Mouse (Mus musculus) CH12.LX (cell line): ENCODE data around the gene Dnajc7. TPM values are rescaled to one million over a fixed set of nuclear protein-coding genes. Genes with fewer than 3 reads are reported as not detected.

Experiments used
- DNase-seq: peaks from one replicate; pipeline ENCODE4 v3.0.0-alpha.2; 2013; ENCODE audit errors: extremely low read depth
- H3K27ac ChIP-seq: 2 replicates; pipeline ENCODE4 v1.5.1; 2012; ENCODE audit warnings: low read depth, mild to moderate bottlenecking, control low read depth, moderate library complexity; ENCODE audit not compliant: insufficient read depth
- H3K27me3 ChIP-seq: replicated peaks from 2 replicates; pipeline ENCODE3; 2012; ENCODE audit warnings: inconsistent platforms
- H3K36me3 ChIP-seq, 2 experiments: replicated peaks in 1 of 2; 2 replicates each; pipeline versions ENCODE3 to v1.6.1; 2012; ENCODE audit warnings: inconsistent platforms in 1 of 2, low read length in 1 of 2, mild to moderate bottlenecking in 1 of 2, mixed read lengths in 1 of 2, moderate library complexity in 1 of 2; ENCODE audit not compliant: control insufficient read depth in 1 of 2, insufficient read depth in 1 of 2
- H3K4me1 ChIP-seq, 2 experiments: 2 replicates each; pipeline ENCODE4 v1.6.1; 2012; ENCODE audit warnings: inconsistent platforms in 1 of 2, moderate library complexity in 1 of 2; ENCODE audit not compliant: insufficient read depth in 2 of 2, control insufficient read depth in 1 of 2
- H3K4me2 ChIP-seq: 2 replicates; pipeline ENCODE4 v1.6.1; 2012; ENCODE audit warnings: low read depth, mild to moderate bottlenecking, control low read depth; ENCODE audit not compliant: poor library complexity, insufficient read depth, severe bottlenecking
- H3K4me3 ChIP-seq, 3 experiments: fragments of 150-350 bp in 1 of 3; sonication (generic) in 1 of 3; replicated peaks in 1 of 3; 2 replicates each; pipeline versions ENCODE3 to v1.5.1; 2011 to 2012; ENCODE audit warnings: low read depth in 2 of 3, low read length in 2 of 3, mild to moderate bottlenecking in 2 of 3, moderate library complexity in 2 of 3, control low read depth in 1 of 3, improper control_type of control experiment in 1 of 3, inconsistent platforms in 1 of 3, mixed read lengths in 1 of 3; ENCODE audit not compliant: poor library complexity in 1 of 3
- H3K79me2 ChIP-seq: replicated peaks from 2 replicates; pipeline ENCODE4 v1.6.1; 2012; ENCODE audit warnings: mild to moderate bottlenecking, moderate library complexity; ENCODE audit not compliant: control insufficient read depth, poor library complexity, insufficient read depth, severe bottlenecking; ENCODE audit errors: extremely low read depth
- H3K9ac ChIP-seq: 2 replicates; pipeline ENCODE4 v1.6.1; 2012; ENCODE audit warnings: low read depth, mild to moderate bottlenecking, control low read depth, moderate library complexity; ENCODE audit not compliant: insufficient read depth
- H3K9me3 ChIP-seq: replicated peaks from 2 replicates; pipeline ENCODE3; 2012; ENCODE audit warnings: low read length, inconsistent platforms, mixed read lengths
- BHLHE40 ChIP-seq: IDR thresholded peaks from 2 replicates; pipeline ENCODE4 v1.6.1; 2011; ENCODE audit warnings: mild to moderate bottlenecking, low read depth, low read length, improper control_type of control experiment
- CHD1 ChIP-seq: IDR thresholded peaks from 2 replicates; pipeline ENCODE4 v1.6.1; 2012; ENCODE audit warnings: low read depth, low read length, improper control_type of control experiment, inconsistent platforms
- CHD2 ChIP-seq: IDR thresholded peaks from 2 replicates; pipeline ENCODE4 v1.6.1; 2011; ENCODE audit warnings: low read length, improper control_type of control experiment
- CTCF ChIP-seq, 2 experiments: IDR thresholded peaks in 1 of 2; conservative IDR thresholded peaks in 1 of 2; 2 replicates each; pipeline ENCODE4 v1.5.1; 2011 to 2012; ENCODE audit warnings: low read depth in 2 of 2, low read length in 2 of 2, improper control_type of control experiment in 1 of 2, inconsistent platforms in 1 of 2, mild to moderate bottlenecking in 1 of 2, moderate library complexity in 1 of 2
- E2F4 ChIP-seq: IDR thresholded peaks from 2 replicates; pipeline ENCODE4 v1.6.1; 2011; ENCODE audit warnings: low read depth, low read length, improper control_type of control experiment; ENCODE audit not compliant: insufficient replicate concordance
- ELF1 ChIP-seq: IDR thresholded peaks from 2 replicates; pipeline ENCODE4 v1.6.1; 2014; ENCODE audit warnings: low read depth, mild to moderate bottlenecking, inconsistent platforms, low read length, improper control_type of control experiment
- EP300 ChIP-seq: IDR thresholded peaks from 2 replicates; pipeline ENCODE4 v1.6.1; 2011; ENCODE audit warnings: low read length, improper control_type of control experiment
- ETS1 ChIP-seq: conservative IDR thresholded peaks from 2 replicates; pipeline ENCODE4 v1.6.1; 2012; ENCODE audit warnings: low read depth, mild to moderate bottlenecking, inconsistent platforms, low read length, improper control_type of control experiment, moderate library complexity
- GABPA ChIP-seq: IDR thresholded peaks from 2 replicates; pipeline ENCODE4 v1.6.1; 2012; ENCODE audit warnings: low read depth, low read length, improper control_type of control experiment, inconsistent platforms; ENCODE audit not compliant: insufficient replicate concordance
- HCFC1 ChIP-seq: IDR thresholded peaks from 2 replicates; pipeline ENCODE4 v1.6.1; 2012; ENCODE audit warnings: low read depth, mild to moderate bottlenecking, inconsistent platforms, low read length, improper control_type of control experiment
- IRF4 ChIP-seq: IDR thresholded peaks from 2 replicates; pipeline ENCODE4 v1.6.1; 2014; ENCODE audit warnings: low read depth, mild to moderate bottlenecking, inconsistent platforms, low read length, improper control_type of control experiment
- JUN ChIP-seq: IDR thresholded peaks from 2 replicates; pipeline ENCODE4 v1.6.1; 2011; ENCODE audit warnings: low read depth, mild to moderate bottlenecking, low read length, improper control_type of control experiment, moderate library complexity; ENCODE audit not compliant: insufficient read depth
- JUND ChIP-seq: conservative IDR thresholded peaks from 2 replicates; pipeline ENCODE4 v1.6.1; 2011; ENCODE audit warnings: low read depth, low read length, improper control_type of control experiment
- KAT2A ChIP-seq: IDR thresholded peaks from 2 replicates; pipeline ENCODE4 v1.6.1; 2012; ENCODE audit warnings: low read length, improper control_type of control experiment, inconsistent platforms; ENCODE audit not compliant: insufficient replicate concordance
- MAFK ChIP-seq: IDR thresholded peaks from 2 replicates; pipeline ENCODE4 v1.6.1; 2011; ENCODE audit warnings: low read length, improper control_type of control experiment; ENCODE audit not compliant: insufficient replicate concordance
- MAX ChIP-seq: IDR thresholded peaks from 2 replicates; pipeline ENCODE4 v1.6.1; 2011; ENCODE audit warnings: low read length, improper control_type of control experiment
- MAZ ChIP-seq: IDR thresholded peaks from 2 replicates; pipeline ENCODE4 v1.6.1; 2012; ENCODE audit warnings: low read depth, mild to moderate bottlenecking, inconsistent platforms, low read length, improper control_type of control experiment, moderate library complexity
- MEF2A ChIP-seq: IDR thresholded peaks from 2 replicates; pipeline ENCODE4 v1.6.1; 2014; ENCODE audit warnings: low read depth, mild to moderate bottlenecking, inconsistent platforms, low read length, improper control_type of control experiment, borderline replicate concordance
- MXI1 ChIP-seq: IDR thresholded peaks from 2 replicates; pipeline ENCODE4 v1.6.1; 2011; ENCODE audit warnings: mild to moderate bottlenecking, low read depth, low read length, improper control_type of control experiment
- MYC ChIP-seq: IDR thresholded peaks from 2 replicates; pipeline ENCODE4 v1.6.1; 2011; ENCODE audit warnings: low read depth, mild to moderate bottlenecking, improper control_type of control experiment, low read length
- NELFE ChIP-seq: IDR thresholded peaks from 2 replicates; pipeline ENCODE4 v1.6.1; 2011; ENCODE audit warnings: low read depth, low read length, improper control_type of control experiment
- NRF1 ChIP-seq: IDR thresholded peaks from 2 replicates; pipeline ENCODE4 v1.6.1; 2014; ENCODE audit warnings: low read depth, mild to moderate bottlenecking, inconsistent platforms, low read length, improper control_type of control experiment, moderate library complexity
- PAX5 ChIP-seq: IDR thresholded peaks from 2 replicates; pipeline ENCODE4 v1.6.1; 2012; ENCODE audit warnings: low read length, inconsistent platforms, mixed read lengths
- POLR2A ChIP-seq: IDR thresholded peaks from 2 replicates; pipeline ENCODE4 v1.6.1; 2011; ENCODE audit warnings: low read depth, mild to moderate bottlenecking, improper control_type of control experiment, low read length
- POLR2AphosphoS2 ChIP-seq: IDR thresholded peaks from 2 replicates; pipeline ENCODE4 v1.6.1; 2011; ENCODE audit warnings: low read depth, low read length, improper control_type of control experiment
- RAD21 ChIP-seq: IDR thresholded peaks from 2 replicates; pipeline ENCODE4 v1.6.1; 2011; ENCODE audit warnings: low read depth, mild to moderate bottlenecking, low read length, improper control_type of control experiment, moderate library complexity
- RCOR1 ChIP-seq: conservative IDR thresholded peaks from 2 replicates; pipeline ENCODE4 v1.6.1; 2012; ENCODE audit warnings: low read depth, mild to moderate bottlenecking, inconsistent platforms, low read length, improper control_type of control experiment
- SIN3A ChIP-seq: IDR thresholded peaks from 2 replicates; pipeline ENCODE4 v1.6.1; 2012; ENCODE audit warnings: low read length, improper control_type of control experiment, inconsistent platforms
- SMC3 ChIP-seq: IDR thresholded peaks from 2 replicates; pipeline ENCODE4 v1.6.1; 2011; ENCODE audit warnings: low read depth, low read length, improper control_type of control experiment
- TBP ChIP-seq: conservative IDR thresholded peaks from 2 replicates; pipeline ENCODE4 v1.6.1; 2011; ENCODE audit warnings: low read depth, low read length, improper control_type of control experiment
- TCF12 ChIP-seq: IDR thresholded peaks from 2 replicates; pipeline ENCODE4 v1.6.1; 2014; ENCODE audit warnings: low read depth, mild to moderate bottlenecking, inconsistent platforms, low read length, improper control_type of control experiment
- UBTF ChIP-seq: IDR thresholded peaks from 2 replicates; pipeline ENCODE4 v1.6.1; 2012; ENCODE audit warnings: low read depth, mild to moderate bottlenecking, inconsistent platforms, low read length, improper control_type of control experiment, moderate library complexity
- USF1 ChIP-seq: IDR thresholded peaks from 2 replicates; pipeline ENCODE4 v1.6.1; 2014; ENCODE audit warnings: low read depth, mild to moderate bottlenecking, inconsistent platforms, low read length, improper control_type of control experiment
- USF2 ChIP-seq: conservative IDR thresholded peaks from 2 replicates; pipeline ENCODE4 v1.6.1; 2011; ENCODE audit warnings: low read depth, low read length, improper control_type of control experiment
- ZC3H11A ChIP-seq: IDR thresholded peaks from 2 replicates; pipeline ENCODE4 v1.6.1; 2012; ENCODE audit warnings: low read depth, mild to moderate bottlenecking, inconsistent platforms, low read length, improper control_type of control experiment
- ZKSCAN1 ChIP-seq: IDR thresholded peaks from 2 replicates; pipeline ENCODE4 v1.6.1; 2012; ENCODE audit warnings: low read depth, inconsistent platforms, low read length, improper control_type of control experiment, borderline replicate concordance
- ZMIZ1 ChIP-seq: IDR thresholded peaks from 2 replicates; pipeline ENCODE4 v1.6.1; 2012; ENCODE audit warnings: low read depth, mild to moderate bottlenecking, inconsistent platforms, low read length, improper control_type of control experiment
- ZNF384 ChIP-seq: IDR thresholded peaks from 2 replicates; pipeline ENCODE4 v1.6.1; 2012; ENCODE audit warnings: low read depth, low read length, improper control_type of control experiment, inconsistent platforms
- dilution Hi-C: fragments of 300-500 bp; cut with MboI; formaldehyde crosslinking; loops from 2 replicates; pipeline ENCODE4 v1.14.3; 2020; ENCODE audit warnings: low sequenced_read_pairs; ENCODE audit not compliant: extremely low pct_unique_long_range_greater_than_20kb, extremely low pct_ligation_motif_present
- in situ Hi-C: fragments of 300-500 bp; cut with MboI; formaldehyde crosslinking; loops from 3 replicates; pipeline ENCODE4 v1.14.3; 2019; ENCODE audit warnings: low sequenced_read_pairs, low pct_ligation_motif_present, low pct_unique_long_range_greater_than_20kb, mixed read lengths
- polyA plus RNA-seq: library from polyadenylated mRNA; unstranded; fragments of >175 nt; gene quantifications from 2 replicates; pipeline ENCODE4 v1.2.1, GENCODE M21; 2012; ENCODE audit warnings: low read depth; ENCODE audit not compliant: insufficient read length
- total RNA-seq, 2 experiments: library from RNA; depleted of rRNA; stranded (reverse); fragments of 300-350 nt in 1 of 2; fragments of >200 nt in 1 of 2; gene quantifications; 2 replicates each; pipeline ENCODE4 v1.2.3; 2012 to 2014

Dnajc7 gene
- total and polyA plus RNA-seq, 3 experiments, result 123 to 455 (median 249) TPM

- Histone ChIP-seq H3K9ac (peak overlapping the region; percentile 13; the same call in 1 of the 2 replicates), H3K4me2 (peak overlapping the region; percentile 63), H3K4me3 (peak overlapping the region in 2 of 3 experiments; percentile 35 to 37), H3K36me3 (no peaks in the 10 kb centered on the region), H3K27ac (peak overlapping the region; percentile 92), H3K4me1 (peaks cover 29 to 64% of the 10 kb centered on the region in 2 experiments), H3K9me3 (no peaks in the 10 kb centered on the region), H3K79me2 (peaks cover 4% of the 10 kb centered on the region), H3K27me3 (no peaks in the 10 kb centered on the region)
- TF ChIP-seq USF1, result no peak
- TF ChIP-seq KAT2A, result no peak
- peak; percentile 51; the same call in 1 of the 2 replicates for TF ChIP-seq MXI1
- 0 out of 2 replicates have a peak, but pooled peaks have one; percentile 7 for TF ChIP-seq MAFK
- TF ChIP-seq UBTF, result no peak
- TF ChIP-seq MEF2A, result peak; percentile 47; the same call in 1 of the 2 replicates
- peak; percentile 76; the same call in 1 of the 2 replicates for TF ChIP-seq SIN3A
- TF ChIP-seq ZC3H11A, result peak; percentile 88
- TF ChIP-seq E2F4, result no peak
- TF ChIP-seq BHLHE40, result no peak
- TF ChIP-seq USF2, result no peak
- TF ChIP-seq ZKSCAN1, result no peak
- TF ChIP-seq ETS1, result no peak
- no peak for TF ChIP-seq RCOR1
- no peak for TF ChIP-seq TBP
- peak; percentile 34; the same call in 1 of the 2 replicates for TF ChIP-seq NELFE
- peak; percentile 94 for TF ChIP-seq MYC
- no peak for TF ChIP-seq EP300
- no peak for TF ChIP-seq POLR2AphosphoS2
- peak; percentile 44 for TF ChIP-seq JUND
- TF ChIP-seq MAZ, result peak; percentile 89
- peak; percentile 66; the same call in 1 of the 2 replicates for TF ChIP-seq IRF4
- peak; percentile 97 for TF ChIP-seq RAD21
- TF ChIP-seq CHD1, result no peak
- TF ChIP-seq POLR2A, result no peak
- TF ChIP-seq GABPA, result no peak
- TF ChIP-seq CHD2, result peak; percentile 72; the same call in 1 of the 2 replicates
- TF ChIP-seq MAX, result peak; percentile 67
- TF ChIP-seq SMC3, result peak; percentile 92
- TF ChIP-seq JUN, result 0 out of 2 replicates have a peak, but pooled peaks have one; percentile 34
- peak; percentile 5 for TF ChIP-seq ZNF384
- TF ChIP-seq NRF1, result 0 out of 2 replicates have a peak, but pooled peaks have one; percentile 19
- peak; percentile 52 for TF ChIP-seq TCF12
- TF ChIP-seq ZMIZ1, result no peak
- peak; percentile 94 to 95 for TF ChIP-seq CTCF (conservative IDR thresholded peaks at IDR 0.05 in 1 of 2, IDR thresholded peaks at IDR 0.05 in 1 of 2; ENCODE audit: low read depth in 2 of 2, low read length in 2 of 2)
- TF ChIP-seq ELF1, result peak; percentile 57
- TF ChIP-seq PAX5, result no peak
- TF ChIP-seq HCFC1, result peak; percentile 14; the same call in 1 of the 2 replicates
- in situ Hi-C loops, result loop anchor here (5.0 kb wide), 2 partner anchors 52 to 127 kb away; partner anchors contain the start of gene Dnajc7
- DNase-seq, result peak; percentile 91
- dilution Hi-C loops, result no loop called here
Measured at GRCm38 (mm10) chr11:100570430-100571201, 49.4 kb downstream of the Dnajc7 start.
